Mouse (Mus musculus): ENCODE measurements around the gene Klk10. TPM values are rescaled to one million over a fixed set of nuclear protein-coding genes. Genes with fewer than 3 reads are reported as not detected.
A peak's percentile ranks its signal among the peaks of the same experiment; 100 is the strongest.

Klk10 gene
- polyA plus RNA-seq (2015; fragmentation: Nextera tagmentation; extraction: Ambion mirVana): 0.55 and 0.63 TPM in 2 replicates

- no peak for DNase-seq (ENCODE audit: low spot score)
Measured at GRCm38 (mm10) chr7:43780746-43781145, at the start of gene Klk10. Gene Klk10, plus strand, starts transcription at chr7:43781035.

- no peak for DNase-seq (ENCODE audit: low spot score)
Measured at GRCm38 (mm10) chr7:43747788-43748187, 33.0 kb upstream of the Klk10 start.

- DNase-seq (ENCODE audit: low spot score): no peak
Measured at GRCm38 (mm10) chr7:43752806-43753205, 28.0 kb upstream of the Klk10 start.

GRCm38 (mm10) chr7:43766484-43766883 lies 14.4 kb upstream of the Klk10 start:
- DNase-seq (ENCODE audit: low spot score): no peak

- DNase-seq (ENCODE audit: low spot score): no peak
Measured at GRCm38 (mm10) chr7:43768597-43768996, 12.2 kb upstream of the Klk10 start, which contains the start of gene Klk12. Gene Klk12, plus strand, starts transcription at chr7:43768897.

GRCm38 (mm10) chr7:43769636-43770035 lies 11.2 kb upstream of the Klk10 start:
- DNase-seq (ENCODE audit: low spot score): no peak

- no peak for DNase-seq (ENCODE audit: low spot score)
Measured at GRCm38 (mm10) chr7:43770701-43771100, 10.1 kb upstream of the Klk10 start.

GRCm38 (mm10) chr7:43771916-43772315 lies 8.9 kb upstream of the Klk10 start:
- no peak for DNase-seq (ENCODE audit: low spot score)

GRCm38 (mm10) chr7:43772901-43773300 lies 7.9 kb upstream of the Klk10 start:
- no peak for DNase-seq (ENCODE audit: low spot score)

GRCm38 (mm10) chr7:43774364-43774763 lies 6.5 kb upstream of the Klk10 start, which contains the start of gene Klk11:
Gene Klk11, plus strand, starts transcription at chr7:43774604.
- no peak for DNase-seq (ENCODE audit: low spot score)

GRCm38 (mm10) chr7:43774802-43775201 lies 6.0 kb upstream of the Klk10 start:
- no peak for DNase-seq (ENCODE audit: low spot score)

GRCm38 (mm10) chr7:43775311-43776057 lies 5.4 kb upstream of the Klk10 start:
- DNase-seq (ENCODE audit: low spot score): no peak

- no peak for DNase-seq (ENCODE audit: low spot score)
Measured at GRCm38 (mm10) chr7:43776506-43776905, 4.3 kb upstream of the Klk10 start.

- DNase-seq (ENCODE audit: low spot score): no peak
Measured at GRCm38 (mm10) chr7:43777423-43777822, 3.4 kb upstream of the Klk10 start.

- DNase-seq (ENCODE audit: low spot score): no peak
Measured at GRCm38 (mm10) chr7:43778176-43778970, 2.5 kb upstream of the Klk10 start.

GRCm38 (mm10) chr7:43780241-43780640 lies 594 bp upstream of the Klk10 start:
- DNase-seq (ENCODE audit: low spot score): no peak

- DNase-seq (ENCODE audit: low spot score): no peak
Measured at GRCm38 (mm10) chr7:43781541-43781940, 706 bp downstream of the Klk10 start.

GRCm38 (mm10) chr7:43782275-43783265 lies 1.7 kb downstream of the Klk10 start:
- peak; percentile 68 for DNase-seq (ENCODE audit: low spot score)

GRCm38 (mm10) chr7:43785286-43785685 lies 4.5 kb downstream of the Klk10 start:
- DNase-seq (ENCODE audit: low spot score): no peak

GRCm38 (mm10) chr7:43788096-43788495 lies 7.3 kb downstream of the Klk10 start:
- no peak for DNase-seq (ENCODE audit: low spot score)

- no peak for DNase-seq (ENCODE audit: low spot score)
Measured at GRCm38 (mm10) chr7:43789295-43789694, 8.5 kb downstream of the Klk10 start.
